Mouse (Mus musculus) liver, embryonic 14.5 days (tissue): ENCODE data around the gene M6pr. TPM values are rescaled to one million over a fixed set of nuclear protein-coding genes. Genes with fewer than 3 reads are reported as not detected.

ENCODE experiments used
- ATAC-seq: fragments of 200-750 bp; cut with Nextera tagmentation; 2 replicates; pipeline ENCODE4 v1.8.0; 2017; ENCODE audit warnings: moderate number of reproducible peaks, mild to moderate bottlenecking, moderate library complexity; ENCODE audit not compliant: insufficient read depth
- DNase-seq, 3 experiments: peaks; one replicate each; pipeline ENCODE4 v3.0.0-alpha.2; 2012 to 2013; ENCODE audit warnings: low read depth in 3 of 3, low spot score in 3 of 3
- H3K27ac ChIP-seq: fragments of 300-500 bp; sonication (generic); 2 replicates; pipeline ENCODE4 v1.5.1; 2014; ENCODE audit warnings: moderate library complexity, mild to moderate bottlenecking, control low read depth, inconsistent platforms
- H3K27me3 ChIP-seq: fragments of 300-500 bp; sonication (generic); 2 replicates; pipeline ENCODE4 v1.6.1; 2014; ENCODE audit warnings: mild to moderate bottlenecking, low read length, moderate library complexity; ENCODE audit not compliant: control insufficient read depth, insufficient read depth
- H3K36me3 ChIP-seq: fragments of 300-500 bp; sonication (generic); replicated peaks from 2 replicates; pipeline ENCODE4 v1.6.1; 2014; ENCODE audit warnings: low read depth; ENCODE audit not compliant: control insufficient read depth, insufficient read depth
- H3K4me1 ChIP-seq, 2 experiments: fragments of 200-500 bp in 1 of 2; fragments of 300-500 bp in 1 of 2; sonication (generic) in 1 of 2; replicated peaks; 2 replicates each; pipeline ENCODE4 v1.6.1; 2012 to 2014; ENCODE audit warnings: antibody characterized with exemption in 1 of 2, inconsistent platforms in 1 of 2, low read length in 1 of 2; ENCODE audit not compliant: control insufficient read depth in 2 of 2, insufficient read depth in 2 of 2
- H3K4me2 ChIP-seq: fragments of 300-500 bp; sonication (generic); 2 replicates; pipeline ENCODE4 v1.6.1; 2014; ENCODE audit warnings: low read depth, mild to moderate bottlenecking, control low read depth, moderate library complexity
- H3K4me3 ChIP-seq, 2 experiments: fragments of 200-500 bp in 1 of 2; fragments of 300-500 bp in 1 of 2; sonication (generic) in 1 of 2; 2 replicates each; pipeline ENCODE4 v1.5.1; 2012 to 2014; ENCODE audit warnings: low read depth in 2 of 2, low read length in 2 of 2, mild to moderate bottlenecking in 2 of 2, control low read depth in 1 of 2, inconsistent platforms in 1 of 2, moderate library complexity in 1 of 2; ENCODE audit not compliant: insufficient read depth in 1 of 2
- H3K9ac ChIP-seq: fragments of 300-500 bp; sonication (generic); replicated peaks from 2 replicates; pipeline ENCODE4 v1.6.1; 2014; ENCODE audit warnings: mild to moderate bottlenecking, control low read depth, moderate library complexity
- H3K9me3 ChIP-seq: fragments of 300-500 bp; sonication (generic); 2 replicates; pipeline ENCODE4 v1.6.1; 2016; ENCODE audit warnings: low read length, mixed read lengths; ENCODE audit not compliant: control insufficient read depth
- CTCF ChIP-seq: IDR thresholded peaks from 2 replicates; pipeline ENCODE4 v1.5.1; 2016; ENCODE audit warnings: antibody characterized with exemption, low read depth, control low read depth
- EP300 ChIP-seq: IDR thresholded peaks from 2 replicates; pipeline ENCODE4 v1.6.1; 2016; ENCODE audit warnings: antibody characterized with exemption, low read depth
- WGBS: fragments of 180-500 bp; shearing (Covaris S2); extraction: QIAGEN DNeasy Blood & Tissue Kit; methylation state at CpG from one replicate; pipeline ENCODE4 v1.1.7; 2014; ENCODE audit not compliant: insufficient replicate concordance; 5-methylcytosine and 5-hydroxymethylcytosine counted together
- polyA plus RNA-seq, 2 experiments: library from polyadenylated mRNA; depleted of rRNA in 1 of 2; stranded (reverse) in 1 of 2; unstranded in 1 of 2; fragments of >200 nt; fragmentation: Nextera tagmentation in 1 of 2; extraction: Ambion mirVana in 1 of 2; gene quantifications; 2 replicates each; pipeline versions ENCODE4 v1.2.1 to v1.2.3; 2012 to 2014

Gene M6pr
- polyA plus RNA-seq, 2 experiments, result 48.1 to 84.2 TPM

DNA sequence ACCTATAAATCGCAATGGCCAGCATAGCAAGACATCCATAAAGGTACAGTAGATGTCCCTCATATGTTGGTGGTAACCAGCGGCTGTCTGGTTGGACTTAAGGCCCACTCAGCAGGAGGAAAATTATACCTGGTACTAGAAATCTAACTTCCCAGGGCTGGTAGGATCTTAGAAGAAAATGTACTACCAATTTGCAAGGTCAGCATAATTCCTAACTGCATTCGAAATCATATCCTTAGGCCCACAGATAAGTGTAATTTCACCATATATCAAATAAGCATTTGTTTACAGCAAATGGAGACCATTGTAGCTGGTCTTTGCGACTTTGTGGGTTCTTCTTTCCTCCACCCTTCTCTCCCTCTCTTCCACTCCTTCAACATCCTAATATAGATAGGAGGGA is 1.8 kb upstream of the M6pr start:
- WGBS, result 73% methylated on average over 4 of the region's 4 CpGs
- no peaks in the 10 kb centered on the region for H3K27me3 ChIP-seq
- no peaks in the 10 kb centered on the region for H3K9me3 ChIP-seq
- no peak for DNase-seq
- H3K4me3 ChIP-seq, result no peak overlapping the region
- H3K36me3 ChIP-seq, result peaks cover under 1% of the 10 kb centered on the region; the same call in 1 of the 2 replicates
- ATAC-seq, result no peak
- no peak overlapping the region for H3K27ac ChIP-seq
- H3K4me1 ChIP-seq, result peaks cover 10% of the 10 kb centered on the region in 2 experiments
- H3K4me2 ChIP-seq, result no peak overlapping the region
- no peak overlapping the region for H3K9ac ChIP-seq
- TF ChIP-seq CTCF (no peak), EP300 (no peak)

DNA sequence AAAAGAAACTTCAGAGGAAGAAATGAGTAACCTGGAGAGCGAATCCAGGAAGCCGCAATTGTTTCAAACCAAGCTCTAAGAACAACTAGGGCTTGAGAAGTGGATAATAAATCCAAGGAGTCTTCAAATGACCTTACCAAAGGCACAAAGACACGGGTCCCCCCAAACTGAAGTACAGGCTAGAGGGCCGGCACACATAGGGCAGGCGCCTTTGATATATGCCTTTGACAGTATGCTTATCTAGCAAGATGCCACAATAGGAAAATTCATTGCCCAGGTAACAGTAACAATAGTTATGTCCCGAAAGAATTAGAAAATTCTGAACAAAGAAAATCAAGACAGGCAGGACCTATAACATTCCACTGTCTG is 400 bp upstream of the M6pr start:
- TF ChIP-seq EP300, result no peak
- TF ChIP-seq CTCF, result no peak
- Histone ChIP-seq H3K9me3 (no peaks in the 10 kb centered on the region), H3K36me3 (peaks cover 12% of the 10 kb centered on the region), H3K4me3 (peak overlapping the region; percentile 91 to 93; a peak in 2 of 4 replicates), H3K9ac (no peak overlapping the region), H3K27ac (no peak overlapping the region), H3K27me3 (no peaks in the 10 kb centered on the region), H3K4me1 (peaks cover 10% of the 10 kb centered on the region in 2 experiments), H3K4me2 (peak overlapping the region; percentile 90)
- ATAC-seq, result no peak
- DNase-seq, result no peak
- WGBS, result 72% methylated on average over 6 of the region's 6 CpGs

DNA sequence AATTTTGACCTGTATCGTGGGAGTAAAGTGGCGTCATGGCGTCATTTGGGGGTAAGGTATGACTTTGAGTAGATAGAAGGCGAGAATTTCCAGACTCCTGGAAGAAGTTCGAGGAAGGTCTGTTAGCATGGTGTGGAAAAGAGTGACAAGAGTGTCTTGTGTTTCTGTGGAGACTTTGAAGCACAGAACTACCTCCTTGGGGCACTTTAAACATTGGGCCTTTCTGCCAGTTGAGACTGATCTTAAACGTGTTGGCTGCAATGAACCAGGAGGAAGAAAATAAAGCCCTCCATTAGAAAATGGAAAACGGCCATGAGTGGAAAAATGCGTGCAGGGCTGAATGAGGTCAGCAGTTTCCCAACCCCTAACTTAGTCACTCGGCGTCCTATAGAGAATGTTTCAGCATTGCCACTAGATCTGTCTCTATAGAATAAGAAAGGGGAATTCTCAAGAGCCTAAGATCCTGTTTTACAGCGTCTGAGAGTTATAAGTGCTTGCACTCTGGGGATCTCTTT is 983 bp downstream of the M6pr start:
- Histone ChIP-seq H3K4me1 (peaks cover 10% of the 10 kb centered on the region in 2 experiments), H3K27me3 (no peaks in the 10 kb centered on the region), H3K9me3 (no peaks in the 10 kb centered on the region), H3K36me3 (peaks cover 25% of the 10 kb centered on the region), H3K4me2 (peak overlapping the region; percentile 90), H3K4me3 (peak overlapping the region; percentile 91 to 93), H3K27ac (peak overlapping the region; percentile 67), H3K9ac (peak overlapping the region; percentile 94)
- no peak for ATAC-seq
- WGBS, result 1% methylated on average over 11 of the region's 11 CpGs
- DNase-seq, result peak in 1 of 3 experiments; percentile 40
- TF ChIP-seq CTCF (no peak), EP300 (no peak)

DNA sequence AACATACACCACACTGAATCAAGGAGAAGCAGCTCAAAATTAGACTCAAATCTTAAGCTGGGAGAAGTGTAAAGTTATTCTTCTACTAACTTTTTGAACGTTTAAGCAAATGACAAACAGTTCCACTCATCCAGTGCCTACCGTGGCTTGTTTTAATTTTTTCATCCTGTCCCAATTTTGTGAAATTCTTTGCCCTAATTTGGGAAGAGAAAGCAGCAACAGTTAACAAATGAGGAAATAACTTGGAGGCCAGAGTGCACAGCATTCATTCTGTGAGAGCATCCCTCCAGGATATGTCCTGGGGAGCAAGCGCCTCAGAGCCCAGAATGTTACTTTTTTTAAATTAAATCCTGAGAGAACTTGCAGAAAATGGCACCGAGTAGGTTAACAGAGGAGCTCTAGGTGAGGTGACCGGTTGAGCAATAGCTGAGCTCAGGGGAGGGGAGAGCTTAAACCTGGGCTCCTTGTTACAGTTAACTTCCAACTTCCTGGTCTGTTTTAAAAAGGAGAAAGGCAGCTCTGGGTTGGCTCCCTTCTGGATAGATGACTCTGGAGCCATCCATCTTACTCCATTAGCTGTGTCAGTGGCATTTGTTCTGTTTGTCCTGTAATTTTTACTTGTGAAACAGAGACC is 1.8 kb downstream of the M6pr start:
- TF ChIP-seq CTCF, result no peak
- TF ChIP-seq EP300, result no peak
- H3K27me3 ChIP-seq, result no peaks in the 10 kb centered on the region
- peak overlapping the region; percentile 94 for H3K9ac ChIP-seq
- no peak for ATAC-seq
- H3K27ac ChIP-seq, result peak overlapping the region; percentile 15
- H3K4me2 ChIP-seq, result peak overlapping the region; percentile 90
- peaks cover 33% of the 10 kb centered on the region for H3K36me3 ChIP-seq
- peak overlapping the region; percentile 91 to 93 for H3K4me3 ChIP-seq
- no peak for DNase-seq
- WGBS, result 32% methylated on average over 5 of the region's 5 CpGs
- peaks cover 10% of the 10 kb centered on the region in 2 experiments for H3K4me1 ChIP-seq
- no peaks in the 10 kb centered on the region for H3K9me3 ChIP-seq

DNA sequence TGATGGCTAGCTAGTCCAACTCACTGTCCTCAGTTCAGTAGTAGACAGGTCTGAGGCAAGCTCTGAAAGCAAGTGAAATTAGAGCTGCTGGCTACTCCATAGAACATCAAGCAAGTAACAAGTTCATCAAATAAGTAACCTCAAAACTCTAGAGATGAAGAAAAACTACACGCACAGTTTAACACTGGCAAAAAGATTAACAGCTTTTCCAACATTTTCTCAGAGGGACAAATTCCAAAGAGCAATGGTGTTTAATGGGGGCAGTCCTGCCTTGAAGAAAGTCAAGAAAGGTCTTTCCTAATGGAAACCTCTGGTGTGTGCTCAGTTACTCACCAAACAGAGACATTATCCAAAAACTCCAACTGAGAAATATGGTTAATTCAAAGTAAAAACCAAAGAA is 10.2 kb downstream of the M6pr start:
- H3K9me3 ChIP-seq, result no peaks in the 10 kb centered on the region
- no peaks in the 10 kb centered on the region for H3K27me3 ChIP-seq
- peaks cover 29% of the 10 kb centered on the region for H3K36me3 ChIP-seq
- 87% methylated on average over 1 of the region's 1 CpGs for WGBS
- no peak for ATAC-seq
- no peak for TF ChIP-seq CTCF
- no peak for TF ChIP-seq EP300
- no peak overlapping the region for H3K4me2 ChIP-seq
- no peak overlapping the region for H3K27ac ChIP-seq
- no peak overlapping the region for H3K9ac ChIP-seq
- no peaks in the 10 kb centered on the region for H3K4me1 ChIP-seq
- no peak overlapping the region for H3K4me3 ChIP-seq
- no peak for DNase-seq
